Mouse (Mus musculus) embryonic facial prominence, embryonic 15.5 days (tissue): ENCODE measurements around the gene Lmnb2. TPM values are rescaled to one million over a fixed set of nuclear protein-coding genes. Genes with fewer than 3 reads are reported as not detected.
A peak's percentile ranks its signal among the peaks of the same experiment; 100 is the strongest.

Experiments
- ATAC-seq: fragments of 200-750 bp; cut with Nextera tagmentation; 2 replicates; pipeline ENCODE4 v1.8.0; 2017; ENCODE audit warnings: low read depth, moderate TSS enrichment; ENCODE audit not compliant: insufficient number of reproducible peaks, low FRiP score, low TSS enrichment
- H3K27ac ChIP-seq: fragments of 300-500 bp; sonication (generic); replicated peaks from 2 replicates; pipeline ENCODE4 v1.5.1; 2015; ENCODE audit warnings: mild to moderate bottlenecking, inconsistent platforms
- H3K27me3 ChIP-seq: fragments of 300-500 bp; sonication (generic); 2 replicates; pipeline ENCODE4 v1.6.1; 2015; ENCODE audit warnings: inconsistent platforms
- H3K36me3 ChIP-seq: fragments of 300-500 bp; sonication (generic); 2 replicates; pipeline ENCODE4 v1.6.1; 2015; ENCODE audit warnings: mild to moderate bottlenecking, inconsistent platforms
- H3K4me1 ChIP-seq: fragments of 300-500 bp; sonication (generic); 2 replicates; pipeline ENCODE4 v1.6.1; 2015; ENCODE audit warnings: inconsistent platforms
- H3K4me2 ChIP-seq: fragments of 300-500 bp; sonication (generic); replicated peaks from 2 replicates; pipeline ENCODE4 v1.6.1; 2015; ENCODE audit warnings: mild to moderate bottlenecking, inconsistent platforms
- H3K4me3 ChIP-seq: fragments of 300-500 bp; sonication (generic); replicated peaks from 2 replicates; pipeline ENCODE4 v1.5.1; 2015; ENCODE audit warnings: mild to moderate bottlenecking, inconsistent platforms
- H3K9ac ChIP-seq: fragments of 300-500 bp; sonication (generic); 2 replicates; pipeline ENCODE4 v1.6.1; 2015; ENCODE audit warnings: inconsistent platforms
- H3K9me3 ChIP-seq: fragments of 300-500 bp; sonication (generic); replicated peaks from 2 replicates; pipeline ENCODE4 v1.6.1; 2016; ENCODE audit warnings: inconsistent platforms
- WGBS: fragments of 180-500 bp; shearing (Covaris S2); methylation state at CpG from one replicate; pipeline ENCODE4 v1.1.7; 2015; 5-methylcytosine and 5-hydroxymethylcytosine counted together
- polyA plus RNA-seq: library from polyadenylated mRNA; unstranded; fragments of >200 nt; fragmentation: Nextera tagmentation; extraction: Ambion mirVana; gene quantifications from 2 replicates; pipeline ENCODE4 v1.2.1, GENCODE M21; 2015

Gene Lmnb2
- polyA plus RNA-seq, 1 experiment from 2014 or later: 56.7 TPM

- WGBS: 84% methylated on average over 28 of the region's 28 CpGs
- no peaks in the 10 kb centered on the region for H3K9me3 ChIP-seq
- no peaks in the 10 kb centered on the region for H3K27me3 ChIP-seq
- no peak overlapping the region for H3K4me2 ChIP-seq
- no peak overlapping the region for H3K4me3 ChIP-seq
- peaks cover 12% of the 10 kb centered on the region for H3K4me1 ChIP-seq
- H3K36me3 ChIP-seq: peaks cover 72% of the 10 kb centered on the region
- no peak for ATAC-seq
- H3K9ac ChIP-seq: no peak overlapping the region
- no peak overlapping the region for H3K27ac ChIP-seq
Observed at GRCm38 (mm10) chr10:80904004-80904693, 13.9 kb downstream of the Lmnb2 start.

GRCm38 (mm10) chr10:80903282-80903681, 14.8 kb downstream of the Lmnb2 start:
- Histone ChIP-seq H3K9me3 (no peaks in the 10 kb centered on the region), H3K27me3 (no peaks in the 10 kb centered on the region), H3K4me2 (no peak overlapping the region), H3K36me3 (peaks cover 72% of the 10 kb centered on the region), H3K9ac (no peak overlapping the region), H3K4me1 (peaks cover 20% of the 10 kb centered on the region), H3K27ac (no peak overlapping the region), H3K4me3 (no peak overlapping the region)
- 92% methylated on average over 10 of the region's 10 CpGs for WGBS
- no peak for ATAC-seq

GRCm38 (mm10) chr10:80902273-80902940, 15.6 kb downstream of the Lmnb2 start:
- Histone ChIP-seq H3K36me3 (peaks cover 63% of the 10 kb centered on the region), H3K4me2 (no peak overlapping the region), H3K4me1 (peaks cover 27% of the 10 kb centered on the region), H3K9me3 (no peaks in the 10 kb centered on the region), H3K27me3 (no peaks in the 10 kb centered on the region), H3K27ac (peak overlapping the region; percentile 8; the same call in 1 of the 2 replicates), H3K9ac (no peak overlapping the region), H3K4me3 (no peak overlapping the region)
- WGBS: 92% methylated on average over 9 of the region's 9 CpGs
- ATAC-seq: no peak

- Histone ChIP-seq H3K4me1 (peaks cover 27% of the 10 kb centered on the region), H3K27me3 (no peaks in the 10 kb centered on the region), H3K9me3 (no peaks in the 10 kb centered on the region), H3K4me2 (peak overlapping the region; percentile 41), H3K36me3 (peaks cover 59% of the 10 kb centered on the region), H3K27ac (peak overlapping the region; percentile 73), H3K9ac (no peak overlapping the region), H3K4me3 (peak overlapping the region; percentile 96)
- ATAC-seq: no peak
- 88% methylated on average over 19 of the region's 19 CpGs for WGBS
Observed at GRCm38 (mm10) chr10:80901409-80902272, 16.4 kb downstream of the Lmnb2 start.

DNA sequence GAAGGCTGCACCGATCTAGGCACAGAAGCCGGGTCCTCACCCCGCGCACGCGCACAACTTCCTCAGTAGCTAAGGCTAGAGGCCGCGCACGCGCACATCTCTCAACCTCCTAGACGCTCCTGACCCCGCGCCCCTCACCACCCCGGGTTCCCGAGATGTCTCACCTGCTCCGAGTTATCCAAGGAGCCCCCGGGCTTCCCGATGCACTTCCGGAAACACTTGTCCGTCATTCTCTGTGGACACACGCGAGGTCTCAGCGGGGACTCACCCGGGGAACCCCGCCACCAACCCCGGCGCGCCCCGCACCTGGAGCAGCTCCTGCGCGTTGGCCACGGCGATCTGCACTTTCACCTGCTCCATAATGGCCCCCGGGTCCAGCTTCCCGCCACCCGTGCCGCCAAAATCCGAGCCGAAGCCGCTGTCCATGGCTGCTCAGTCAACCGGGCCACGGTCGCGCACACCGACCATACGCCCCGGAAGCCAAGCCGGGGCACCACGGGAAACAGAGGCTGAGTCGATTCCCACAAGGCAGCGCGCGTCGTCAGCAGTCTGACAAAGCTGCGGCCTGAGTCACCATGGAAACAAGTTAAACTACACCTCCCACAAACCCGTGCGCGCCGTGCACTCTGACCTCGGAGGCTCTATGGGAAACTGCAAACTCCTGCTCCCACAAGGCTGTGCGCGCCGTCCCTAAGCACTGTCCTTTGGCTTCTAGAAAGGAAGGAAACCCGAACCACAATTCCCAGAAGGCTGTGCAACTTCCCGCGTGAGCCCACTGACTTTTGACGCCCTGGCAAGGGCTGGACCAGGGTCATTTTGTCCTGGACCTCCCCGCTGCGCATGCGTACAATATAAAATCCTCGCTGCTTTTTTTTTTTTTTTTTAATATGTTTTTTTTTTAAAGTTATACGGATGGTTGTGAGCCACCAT, 17.5 kb downstream of the Lmnb2 start, which contains the start of gene Timm13:
Gene Timm13, minus strand, starts transcription at position 652 of the 930 bp plus-strand sequence.
- H3K36me3 ChIP-seq: peaks cover 50% of the 10 kb centered on the region
- H3K4me2 ChIP-seq: peak within 1 kb of the TSS; percentile 93
- H3K4me3 ChIP-seq: peak within 1 kb of the TSS; percentile 96
- peak within 1 kb of the TSS; percentile 88 for H3K27ac ChIP-seq
- peaks cover 27% of the 10 kb centered on the region for H3K4me1 ChIP-seq
- H3K9me3 ChIP-seq: no peaks in the 10 kb centered on the region
- under 1% methylated on average over 72 of the region's 72 CpGs for WGBS
- H3K9ac ChIP-seq: peak within 1 kb of the TSS; percentile 87
- H3K27me3 ChIP-seq: no peaks in the 10 kb centered on the region
- peak; percentile 95 for ATAC-seq

GRCm38 (mm10) chr10:80899591-80900317, 18.3 kb downstream of the Lmnb2 start:
- Histone ChIP-seq H3K27me3 (no peaks in the 10 kb centered on the region), H3K9me3 (no peaks in the 10 kb centered on the region), H3K27ac (peak overlapping the region; percentile 88; the same call in 1 of the 2 replicates), H3K4me2 (peak overlapping the region; percentile 93), H3K4me1 (peaks cover 27% of the 10 kb centered on the region), H3K4me3 (peak overlapping the region; percentile 96), H3K9ac (peak overlapping the region; percentile 87), H3K36me3 (peaks cover 42% of the 10 kb centered on the region)
- WGBS: 11% methylated on average over 25 of the region's 25 CpGs
- no peak for ATAC-seq

DNA sequence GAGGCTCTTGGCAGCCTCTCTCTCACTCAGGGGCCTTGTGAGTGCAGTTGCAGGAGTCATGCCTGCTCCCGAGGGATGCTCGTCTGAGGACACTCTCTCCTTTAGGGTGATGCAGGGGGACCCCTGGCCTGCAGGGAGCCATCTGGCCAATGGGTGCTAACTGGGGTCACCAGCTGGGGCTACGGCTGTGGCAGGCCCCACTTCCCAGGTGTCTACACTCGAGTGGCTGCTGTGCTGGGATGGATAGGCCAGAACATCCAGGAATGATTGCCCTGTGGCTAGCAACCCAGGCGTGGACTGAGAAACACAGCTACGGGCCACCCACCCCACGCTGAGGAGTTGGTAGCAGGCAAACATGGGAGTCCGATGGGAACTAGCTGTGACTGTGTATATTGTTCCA, 19.0 kb downstream of the Lmnb2 start:
- Histone ChIP-seq H3K9me3 (no peaks in the 10 kb centered on the region), H3K27me3 (no peaks in the 10 kb centered on the region), H3K4me2 (no peak overlapping the region), H3K36me3 (peaks cover 35% of the 10 kb centered on the region), H3K4me3 (peak overlapping the region; percentile 96), H3K9ac (no peak overlapping the region), H3K27ac (no peak overlapping the region), H3K4me1 (peaks cover 27% of the 10 kb centered on the region)
- ATAC-seq: no peak
- WGBS: 84% methylated on average over 8 of the region's 8 CpGs

- H3K4me2 ChIP-seq: peak overlapping the region; percentile 27
- H3K4me3 ChIP-seq: peak overlapping the region; percentile 17
- H3K4me1 ChIP-seq: peaks cover 27% of the 10 kb centered on the region
- H3K27ac ChIP-seq: no peak overlapping the region
- no peak for ATAC-seq
- no peaks in the 10 kb centered on the region for H3K27me3 ChIP-seq
- no peak overlapping the region for H3K9ac ChIP-seq
- no peaks in the 10 kb centered on the region for H3K9me3 ChIP-seq
- 33% methylated on average over 41 of the region's 41 CpGs for WGBS
- peaks cover 24% of the 10 kb centered on the region for H3K36me3 ChIP-seq
Observed at GRCm38 (mm10) chr10:80897861-80898510, 20.1 kb downstream of the Lmnb2 start.

DNA sequence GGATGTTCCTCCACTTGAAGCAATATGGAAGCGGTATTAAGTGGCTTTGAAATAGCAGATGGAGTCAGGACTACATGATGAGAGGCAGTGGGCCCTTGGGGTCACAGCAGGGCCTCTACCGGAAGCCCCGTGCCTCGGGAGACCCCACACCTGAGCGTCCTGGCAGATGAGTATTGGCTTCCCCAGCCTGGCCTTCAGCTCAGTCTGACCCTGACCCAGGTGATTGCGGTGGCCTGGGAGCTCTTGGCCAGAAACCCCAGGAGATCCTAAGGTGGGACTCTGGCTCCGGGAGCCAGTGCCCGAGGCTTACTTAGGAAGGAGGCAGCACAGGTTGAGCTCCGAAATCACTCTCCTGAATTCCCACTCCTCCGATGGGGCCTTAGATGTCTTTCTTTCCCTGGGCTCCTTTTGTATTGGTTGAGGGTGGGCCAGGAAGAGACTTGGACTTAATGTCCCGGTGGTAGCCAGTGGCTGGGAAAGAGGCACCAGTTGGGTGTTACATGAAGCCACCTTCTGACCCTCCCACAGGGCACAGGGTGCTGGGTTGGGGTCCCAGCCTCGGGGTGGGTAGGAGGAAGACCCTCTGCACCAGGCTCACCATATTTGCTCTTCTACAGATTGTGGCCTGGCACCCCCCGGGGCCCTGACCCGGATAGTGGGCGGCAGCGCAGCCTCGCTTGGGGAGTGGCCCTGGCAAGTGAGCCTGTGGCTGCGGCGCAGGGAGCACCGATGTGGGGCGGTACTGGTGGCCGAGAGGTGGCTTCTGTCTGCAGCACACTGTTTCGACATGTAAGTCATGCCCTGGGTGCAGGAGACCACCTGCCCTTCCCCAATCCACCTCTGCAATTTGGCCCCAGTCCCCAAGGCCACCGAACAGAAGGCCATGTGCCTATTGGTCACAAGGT, 21.2 kb downstream of the Lmnb2 start:
- WGBS: 64% methylated on average over 24 of the region's 24 CpGs
- Histone ChIP-seq H3K9ac (no peak overlapping the region), H3K9me3 (no peaks in the 10 kb centered on the region), H3K36me3 (peaks cover 13% of the 10 kb centered on the region), H3K4me2 (no peak overlapping the region), H3K4me1 (peaks cover 27% of the 10 kb centered on the region), H3K4me3 (no peak overlapping the region), H3K27me3 (no peaks in the 10 kb centered on the region), H3K27ac (no peak overlapping the region)
- ATAC-seq: no peak
